Mouse (Mus musculus) kidney, postnatal 0 days (tissue): ENCODE data around the gene Otud7a. TPM values are rescaled to one million over a fixed set of nuclear protein-coding genes. Genes with fewer than 3 reads are reported as not detected.
"Not testable (repeated sequence)": the region's sequence is repeated elsewhere in the genome, so short reads cannot be mapped to it uniquely, and the experiment has no call there.

Experiments used
- ATAC-seq: fragments of 200-750 bp; cut with Nextera tagmentation; replicated peaks from 2 replicates; pipeline ENCODE4 v1.8.0; 2017; ENCODE audit warnings: low read depth, moderate number of reproducible peaks, moderate TSS enrichment, moderate library complexity; ENCODE audit not compliant: low FRiP score
- DNase-seq: peaks from one replicate; pipeline ENCODE4 v3.0.0-alpha.2; 2016; ENCODE audit warnings: low spot score
- H3K27ac ChIP-seq: fragments of 300-500 bp; sonication (generic); 2 replicates; pipeline ENCODE4 v1.5.1; 2014; ENCODE audit warnings: mild to moderate bottlenecking
- H3K27me3 ChIP-seq: fragments of 300-500 bp; sonication (generic); 2 replicates; pipeline ENCODE4 v1.6.1; 2014; ENCODE audit warnings: low read length, mixed read lengths; ENCODE audit not compliant: insufficient read depth
- H3K36me3 ChIP-seq: fragments of 300-500 bp; sonication (generic); 2 replicates; pipeline ENCODE4 v1.6.1; 2014; ENCODE audit warnings: low read length, mixed read lengths; ENCODE audit not compliant: insufficient read depth
- H3K4me1 ChIP-seq: fragments of 300-500 bp; sonication (generic); replicated peaks from 2 replicates; pipeline ENCODE4 v1.6.1; 2014; ENCODE audit warnings: antibody characterized with exemption, low read length, mixed read lengths; ENCODE audit not compliant: insufficient read depth
- H3K4me2 ChIP-seq: fragments of 300-500 bp; sonication (generic); 2 replicates; pipeline ENCODE4 v1.6.1; 2014; ENCODE audit warnings: mild to moderate bottlenecking, low read length, moderate library complexity, mixed read lengths
- H3K4me3 ChIP-seq: fragments of 300-500 bp; sonication (generic); replicated peaks from 2 replicates; pipeline ENCODE4 v1.5.1; 2014; ENCODE audit warnings: low read depth, low read length
- H3K9ac ChIP-seq: fragments of 300-500 bp; sonication (generic); 2 replicates; pipeline ENCODE4 v1.6.1; 2014; ENCODE audit warnings: low read depth, low read length
- H3K9me3 ChIP-seq: fragments of 300-500 bp; sonication (generic); replicated peaks from 2 replicates; pipeline ENCODE4 v1.6.1; 2016; ENCODE audit warnings: low read length, inconsistent platforms, mixed read lengths
- CTCF ChIP-seq: IDR thresholded peaks from 2 replicates; pipeline ENCODE4 v1.5.1; 2016; ENCODE audit warnings: antibody characterized with exemption, low read depth, mild to moderate bottlenecking, moderate library complexity
- WGBS: fragments of 180-500 bp; shearing (Covaris S2); extraction: QIAGEN DNeasy Blood & Tissue Kit; methylation state at CpG from one replicate; pipeline ENCODE4 v1.1.7; 2014; 5-methylcytosine and 5-hydroxymethylcytosine counted together
- polyA plus RNA-seq: library from polyadenylated mRNA; unstranded; fragments of >200 nt; fragmentation: Nextera tagmentation; extraction: Ambion mirVana; gene quantifications from 2 replicates; pipeline ENCODE4 v1.2.1, GENCODE M21; 2015

Gene Otud7a
- polyA plus RNA-seq, 1 experiment from 2014 or later, result 0.05 TPM

DNA sequence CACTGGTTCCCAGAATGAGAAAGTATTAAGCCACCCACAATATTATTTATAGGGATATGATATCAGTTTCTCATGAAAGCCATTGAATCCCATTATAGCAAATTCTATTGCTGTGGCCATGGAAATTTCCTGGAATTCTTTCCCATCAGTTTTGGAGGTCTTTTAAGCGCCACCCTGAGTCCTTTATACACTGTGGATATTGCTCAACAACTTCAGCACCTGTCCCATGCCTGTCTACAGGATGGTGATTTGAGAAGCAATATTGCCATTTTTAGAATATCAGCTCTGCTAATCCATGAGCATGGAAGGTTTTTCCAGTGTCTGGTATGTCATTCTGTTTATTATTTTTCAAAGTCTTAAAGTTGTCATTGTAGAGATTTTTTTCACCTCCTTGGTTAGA is 199.5 kb downstream of the Otud7a start:
- Histone ChIP-seq H3K36me3 (no peaks in the 10 kb centered on the region), H3K4me2 (no peak overlapping the region), H3K27me3 (no peaks in the 10 kb centered on the region), H3K27ac (no peak overlapping the region), H3K9ac (no peak overlapping the region), H3K9me3 (no peaks in the 10 kb centered on the region), H3K4me3 (no peak overlapping the region), H3K4me1 (no peaks in the 10 kb centered on the region)
- ATAC-seq (no peak), DNase-seq (no peak)
- WGBS, result 67% methylated on average over 1 of the region's 1 CpGs
- TF ChIP-seq CTCF, result no peak

DNA sequence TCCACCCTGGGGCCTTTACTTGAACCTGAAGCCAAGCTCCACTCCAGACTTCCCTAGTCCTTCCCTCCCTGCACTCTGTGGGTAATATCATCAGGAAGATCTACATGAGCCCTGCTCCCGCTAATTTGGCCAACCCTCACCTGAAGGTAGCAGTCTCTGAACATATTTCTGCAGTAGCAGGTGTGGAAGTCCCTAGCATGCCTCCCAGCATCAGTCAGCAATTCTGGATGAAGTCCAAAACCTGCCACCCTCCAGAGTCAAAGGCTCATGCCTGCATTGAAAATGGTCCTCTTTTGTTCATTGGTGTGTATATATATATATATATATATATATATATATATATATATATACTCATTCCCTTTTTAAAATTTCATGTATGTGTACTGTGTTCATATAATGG is 202.6 kb downstream of the Otud7a start:
- DNase-seq (no peak), ATAC-seq (no peak)
- no peak overlapping the region for H3K9ac ChIP-seq
- H3K9me3 ChIP-seq, result no peaks in the 10 kb centered on the region
- H3K4me2 ChIP-seq, result no peak overlapping the region
- no peak overlapping the region for H3K27ac ChIP-seq
- H3K4me1 ChIP-seq, result no peaks in the 10 kb centered on the region
- no peak for TF ChIP-seq CTCF
- no peaks in the 10 kb centered on the region for H3K27me3 ChIP-seq
- H3K4me3 ChIP-seq, result no peak overlapping the region
- 74% methylated on average over 1 of the region's 1 CpGs for WGBS
- no peaks in the 10 kb centered on the region for H3K36me3 ChIP-seq

DNA sequence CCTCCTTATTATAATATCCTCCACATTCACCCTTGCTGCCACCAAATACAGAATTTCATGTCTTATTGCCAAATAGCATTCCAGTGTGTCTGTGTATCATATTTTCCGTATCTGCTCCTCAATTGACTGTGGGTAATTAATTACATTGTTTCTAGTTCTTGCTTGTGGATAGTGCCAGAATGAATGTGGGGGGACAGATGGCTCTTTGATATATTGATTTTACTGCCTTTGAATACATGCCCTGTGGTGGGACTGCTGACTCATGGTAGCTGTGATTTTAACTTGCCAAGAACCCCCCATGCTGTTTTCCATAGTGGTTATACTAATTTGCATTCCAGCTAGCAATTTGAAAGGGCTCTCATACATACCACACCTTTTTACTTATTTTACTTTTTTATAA is 215.7 kb downstream of the Otud7a start:
- TF ChIP-seq CTCF, result no peak
- ATAC-seq (no peak), DNase-seq (no peak)
- H3K27ac ChIP-seq, result no peak overlapping the region
- H3K9me3 ChIP-seq, result no peaks in the 10 kb centered on the region
- H3K36me3 ChIP-seq, result no peaks in the 10 kb centered on the region
- no peak overlapping the region for H3K4me3 ChIP-seq
- no peaks in the 10 kb centered on the region for H3K4me1 ChIP-seq
- no peaks in the 10 kb centered on the region for H3K27me3 ChIP-seq
- H3K9ac ChIP-seq, result no peak overlapping the region
- no peak overlapping the region for H3K4me2 ChIP-seq
- WGBS, result 64% methylated on average over 1 of the region's 1 CpGs

DNA sequence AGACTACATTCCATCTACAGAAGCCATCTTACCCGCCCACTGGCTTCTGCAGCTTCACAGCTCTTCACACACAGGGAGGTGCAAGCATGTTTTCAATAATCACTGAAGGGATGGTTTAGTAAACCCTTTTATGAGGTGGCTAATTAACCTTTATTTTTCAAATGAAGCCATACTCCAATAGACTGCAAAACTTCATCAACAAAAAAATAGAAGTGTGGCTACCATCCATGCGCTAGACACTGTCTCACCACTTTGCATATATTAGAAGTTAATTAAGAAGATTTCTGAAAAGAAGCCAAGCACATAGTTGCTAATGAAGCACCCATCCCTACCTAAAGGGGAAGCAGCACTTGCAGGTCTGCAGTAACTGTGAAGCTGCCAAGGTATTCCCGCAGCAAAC is 218.2 kb downstream of the Otud7a start:
- Histone ChIP-seq H3K4me3 (no peak overlapping the region), H3K9ac (no peak overlapping the region), H3K27ac (no peak overlapping the region), H3K9me3 (no peaks in the 10 kb centered on the region), H3K4me2 (no peak overlapping the region), H3K27me3 (no peaks in the 10 kb centered on the region), H3K36me3 (no peaks in the 10 kb centered on the region), H3K4me1 (no peaks in the 10 kb centered on the region)
- DNase-seq (no peak), ATAC-seq (no peak)
- no peak for TF ChIP-seq CTCF
- WGBS, result 82% methylated on average over 3 of the region's 3 CpGs

DNA sequence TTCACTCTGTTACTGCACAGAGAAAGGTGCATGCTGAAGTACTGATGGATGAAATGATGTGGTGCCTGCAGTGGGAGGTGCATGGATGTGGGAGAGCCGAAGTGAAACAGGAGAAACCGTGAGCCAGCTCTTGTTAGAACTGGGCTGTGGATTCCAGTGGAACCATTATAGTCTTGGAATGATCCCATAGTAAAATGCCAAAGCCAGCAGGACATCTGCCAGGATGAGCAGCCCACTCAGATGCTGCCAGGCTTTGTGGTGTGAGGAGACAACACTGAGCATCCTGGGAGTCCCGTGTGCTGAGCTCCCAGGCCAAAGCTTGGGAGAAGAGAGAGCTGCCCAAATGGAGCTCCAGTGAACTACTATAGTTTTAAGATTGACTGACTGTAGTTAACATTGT is 220.9 kb downstream of the Otud7a start:
- DNase-seq (no peak), ATAC-seq (no peak)
- no peak for TF ChIP-seq CTCF
- no peaks in the 10 kb centered on the region for H3K4me1 ChIP-seq
- H3K4me2 ChIP-seq, result no peak overlapping the region
- H3K9me3 ChIP-seq, result no peaks in the 10 kb centered on the region
- H3K27me3 ChIP-seq, result no peaks in the 10 kb centered on the region
- WGBS, result 80% methylated on average over 3 of the region's 3 CpGs
- H3K9ac ChIP-seq, result no peak overlapping the region
- H3K4me3 ChIP-seq, result no peak overlapping the region
- no peaks in the 10 kb centered on the region for H3K36me3 ChIP-seq
- H3K27ac ChIP-seq, result no peak overlapping the region

DNA sequence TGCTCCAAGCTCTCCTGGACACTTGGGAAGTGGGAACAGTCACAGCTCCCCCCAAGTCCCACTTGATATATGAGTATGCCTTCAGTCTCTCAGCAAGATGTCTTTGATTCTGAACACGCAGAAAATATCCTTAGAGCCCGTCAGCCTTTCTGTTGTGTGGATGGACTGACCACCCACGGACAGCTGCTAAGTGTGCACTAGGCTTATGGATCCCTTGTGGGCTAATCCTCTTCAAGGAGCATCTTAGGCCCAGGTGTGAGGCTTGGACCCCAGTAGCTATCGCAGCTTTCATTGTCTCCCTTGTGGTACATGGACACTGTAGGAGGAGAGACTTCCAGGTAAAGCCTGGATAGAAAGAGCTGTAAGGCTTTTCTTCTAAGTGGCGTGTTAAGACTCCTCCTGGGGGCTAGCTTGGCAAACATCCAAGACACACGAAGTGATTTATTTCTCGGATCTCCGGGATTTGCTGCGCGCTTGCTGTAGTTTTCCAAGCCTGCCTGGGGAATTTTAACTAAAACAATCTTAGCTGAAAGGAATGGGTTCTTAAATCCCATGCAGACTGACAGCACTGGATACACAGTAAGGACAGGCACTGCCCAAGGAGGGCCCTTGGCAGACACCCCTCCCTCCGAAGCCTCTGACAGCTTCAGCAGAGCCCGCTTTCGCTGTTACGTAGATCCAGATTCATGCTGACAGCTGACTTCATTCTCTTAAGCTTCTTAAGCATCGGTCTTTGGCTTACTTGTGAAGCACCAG is 223.6 kb downstream of the Otud7a start:
- ATAC-seq (no peak), DNase-seq (peak; percentile 19)
- H3K9ac ChIP-seq, result no peak overlapping the region
- H3K27ac ChIP-seq, result no peak overlapping the region
- no peaks in the 10 kb centered on the region for H3K36me3 ChIP-seq
- no peaks in the 10 kb centered on the region for H3K4me1 ChIP-seq
- no peaks in the 10 kb centered on the region for H3K9me3 ChIP-seq
- H3K4me2 ChIP-seq, result no peak overlapping the region
- TF ChIP-seq CTCF, result no peak
- 42% methylated on average over 15 of the region's 15 CpGs for WGBS
- H3K4me3 ChIP-seq, result no peak overlapping the region
- H3K27me3 ChIP-seq, result no peaks in the 10 kb centered on the region

DNA sequence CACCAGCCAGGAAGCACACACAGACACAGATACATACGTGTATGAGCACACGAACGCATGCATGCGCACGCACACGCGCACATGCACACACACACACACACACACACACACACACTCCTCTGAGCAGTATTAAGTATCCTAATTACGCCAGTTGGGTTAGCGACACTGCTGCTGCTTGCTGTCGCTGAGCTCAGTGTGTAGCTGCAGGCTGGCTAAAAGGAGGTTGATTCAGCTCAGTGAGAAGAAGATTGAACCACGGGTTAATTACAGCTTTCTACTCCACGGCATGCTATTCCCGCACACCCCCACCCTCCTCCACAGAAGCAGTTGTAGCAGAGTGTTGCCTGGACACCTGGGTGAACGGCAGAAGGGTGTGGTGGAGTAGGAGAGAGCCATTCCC is 224.4 kb downstream of the Otud7a start:
- Histone ChIP-seq H3K4me1 (no peaks in the 10 kb centered on the region), H3K4me2 (no peak overlapping the region), H3K9me3 (no peaks in the 10 kb centered on the region), H3K27me3 (no peaks in the 10 kb centered on the region), H3K27ac (no peak overlapping the region), H3K36me3 (no peaks in the 10 kb centered on the region), H3K9ac (no peak overlapping the region), H3K4me3 (no peak overlapping the region)
- 57% methylated on average over 14 of the region's 14 CpGs for WGBS
- ATAC-seq, result no peak
- no peak for DNase-seq
- TF ChIP-seq CTCF, result no peak

DNA sequence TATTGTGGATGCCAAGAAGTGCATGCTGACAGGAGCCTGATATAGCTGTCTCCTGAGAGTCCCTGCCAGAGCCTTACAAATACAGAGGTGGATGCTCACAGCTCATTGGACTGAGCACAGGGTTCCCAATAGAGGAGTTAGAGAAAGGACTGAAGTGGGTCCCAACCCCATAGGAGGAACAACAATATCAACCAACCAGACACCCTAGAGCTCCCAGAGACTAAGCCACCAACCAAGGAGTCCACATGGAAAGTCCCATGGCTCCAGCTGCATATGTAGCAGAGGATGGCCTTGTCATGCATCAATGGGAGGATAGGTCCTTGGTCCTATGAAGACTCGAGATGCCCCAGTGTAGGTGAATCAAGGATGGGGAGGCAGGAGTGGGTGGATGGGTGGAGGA is 226.4 kb downstream of the Otud7a start:
- not testable (repeated sequence) for H3K4me2 ChIP-seq, H3K9ac ChIP-seq, H3K4me1 ChIP-seq, DNase-seq, H3K27ac ChIP-seq, H3K9me3 ChIP-seq, H3K27me3 ChIP-seq, H3K4me3 ChIP-seq, ATAC-seq, H3K36me3 ChIP-seq
- 59% methylated on average over 1 of the region's 1 CpGs for WGBS
